Mouse (Mus musculus) MEL (cell line): ENCODE data around the gene Nexn.

Experiments
- CTCF ChIP-seq, 3 experiments: IDR thresholded peaks in 2 of 3; conservative IDR thresholded peaks in 1 of 3; 2 replicates each; pipeline ENCODE4 v1.5.1; 2011 to 2012; ENCODE audit warnings: low read length in 3 of 3, low read depth in 2 of 3, mild to moderate bottlenecking in 2 of 3, improper control_type of control experiment in 1 of 3, inconsistent platforms in 1 of 3, mixed read lengths in 1 of 3, moderate library complexity in 1 of 3; ENCODE audit not compliant: control insufficient read depth in 1 of 3, insufficient read depth in 1 of 3, poor library complexity in 1 of 3, severe bottlenecking in 1 of 3
- ETS1 ChIP-seq: IDR thresholded peaks from 2 replicates; pipeline ENCODE4 v1.6.1; 2012; ENCODE audit warnings: low read depth, mild to moderate bottlenecking, inconsistent platforms, low read length, improper control_type of control experiment, moderate library complexity
- GATA1 ChIP-seq: IDR thresholded peaks from 2 replicates; pipeline ENCODE4 v1.6.1; 2011; ENCODE audit warnings: low read depth, low read length, improper control_type of control experiment
- MAX ChIP-seq: IDR thresholded peaks from 2 replicates; pipeline ENCODE4 v1.6.1; 2011; ENCODE audit warnings: low read length, improper control_type of control experiment
- NRF1 ChIP-seq: IDR thresholded peaks from 2 replicates; pipeline ENCODE4 v1.6.1; 2014; ENCODE audit warnings: low read depth, mild to moderate bottlenecking, inconsistent platforms, low read length, improper control_type of control experiment, moderate library complexity; ENCODE audit not compliant: poor library complexity, insufficient read depth, severe bottlenecking
- POLR2A ChIP-seq, 2 experiments: IDR thresholded peaks; 2 replicates each; pipeline ENCODE4 v1.6.1; 2011 to 2012; ENCODE audit warnings: low read length in 2 of 2, mild to moderate bottlenecking in 2 of 2, control low read depth in 1 of 2, improper control_type of control experiment in 1 of 2, low read depth in 1 of 2, moderate library complexity in 1 of 2; ENCODE audit not compliant: control insufficient read depth in 1 of 2, insufficient read depth in 1 of 2, poor library complexity in 1 of 2
- POLR2AphosphoS2 ChIP-seq: IDR thresholded peaks from 2 replicates; pipeline ENCODE4 v1.6.1; 2011; ENCODE audit warnings: low read length, improper control_type of control experiment
- RAD21 ChIP-seq: IDR thresholded peaks from 2 replicates; pipeline ENCODE4 v1.6.1; 2011; ENCODE audit warnings: mild to moderate bottlenecking, low read depth, low read length, improper control_type of control experiment
- TBP ChIP-seq: IDR thresholded peaks from 2 replicates; pipeline ENCODE4 v1.8.0; 2011; ENCODE audit warnings: low read depth, low read length, improper control_type of control experiment
- USF1 ChIP-seq: IDR thresholded peaks from 2 replicates; pipeline ENCODE4 v1.6.1; 2014; ENCODE audit warnings: low read depth, mild to moderate bottlenecking, inconsistent platforms, low read length, improper control_type of control experiment, moderate library complexity
- USF2 ChIP-seq, 2 experiments: IDR thresholded peaks; 2 replicates each; pipeline ENCODE4 v1.6.1; 2011 to 2012; ENCODE audit warnings: improper control_type of control experiment in 2 of 2, low read length in 2 of 2, borderline replicate concordance in 1 of 2, inconsistent platforms in 1 of 2, low read depth in 1 of 2, mild to moderate bottlenecking in 1 of 2; ENCODE audit not compliant: insufficient read depth in 1 of 2
- ZC3H11A ChIP-seq: IDR thresholded peaks from 2 replicates; pipeline ENCODE4 v1.6.1; 2012; ENCODE audit warnings: low read depth, mild to moderate bottlenecking, inconsistent platforms, low read length, improper control_type of control experiment
- ZKSCAN1 ChIP-seq: IDR thresholded peaks from 2 replicates; pipeline ENCODE4 v1.6.1; 2012; ENCODE audit warnings: low read depth, mild to moderate bottlenecking, inconsistent platforms, low read length, improper control_type of control experiment, moderate library complexity

DNA sequence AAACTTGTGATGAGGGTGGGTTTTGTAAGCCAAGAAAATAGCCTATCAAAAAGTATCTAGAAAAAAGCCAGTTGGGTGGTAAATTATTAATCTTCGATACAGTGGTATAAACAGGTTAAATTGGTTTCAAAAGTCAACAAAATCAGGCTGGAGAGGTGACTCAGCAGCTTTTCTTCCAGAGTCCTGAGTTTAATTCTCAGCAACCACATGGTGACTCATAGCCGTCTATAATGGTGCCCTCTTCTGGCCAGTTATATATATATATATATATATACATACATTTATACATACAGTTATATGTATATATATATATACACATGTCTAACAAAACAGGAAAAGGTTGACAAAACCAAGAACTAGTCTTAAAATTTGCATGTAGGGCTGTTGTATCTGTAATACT is 27.3 kb downstream of the Nexn start:
- no peak; the same call in 1 of the 2 replicates for TF ChIP-seq POLR2AphosphoS2
- TF ChIP-seq CTCF (IDR thresholded peaks at IDR 0.05 in 2 of 3, conservative IDR thresholded peaks at IDR 0.05 in 1 of 3; ENCODE audit: control insufficient read depth in 1 of 3, insufficient read depth in 1 of 3, low read depth in 2 of 3, low read length in 3 of 3, poor library complexity in 1 of 3, severe bottlenecking in 1 of 3) = peak in 1 of 3 experiments; percentile 10; a peak in 1 of 6 replicates
- no peak for TF ChIP-seq ZC3H11A
- TF ChIP-seq USF2 (IDR thresholded peaks at IDR 0.05; ENCODE audit: borderline replicate concordance in 1 of 2, insufficient read depth in 1 of 2, low read depth in 1 of 2, low read length in 2 of 2) = no peak
- TF ChIP-seq POLR2A (IDR thresholded peaks at IDR 0.05; ENCODE audit: control insufficient read depth in 1 of 2, insufficient read depth in 1 of 2, low read depth in 1 of 2, low read length in 2 of 2, poor library complexity in 1 of 2) = no peak
- TF ChIP-seq MAX = no peak
- no peak for TF ChIP-seq ZKSCAN1
- TF ChIP-seq RAD21 = no peak
- no peak for TF ChIP-seq ETS1
- no peak for TF ChIP-seq TBP
- TF ChIP-seq GATA1 = no peak
- no peak for TF ChIP-seq NRF1
- TF ChIP-seq USF1 = no peak
